Mouse (Mus musculus) kidney, postnatal 0 days (tissue): Measurements from ENCODE around the gene Tmem268. TPM values are rescaled to one million over a fixed set of nuclear protein-coding genes. Genes with fewer than 3 reads are reported as not detected.

ENCODE experiments used
- ATAC-seq: fragments of 200-750 bp; cut with Nextera tagmentation; replicated peaks from 2 replicates; pipeline ENCODE4 v1.8.0; 2017; ENCODE audit warnings: low read depth, moderate number of reproducible peaks, moderate TSS enrichment, moderate library complexity; ENCODE audit not compliant: low FRiP score
- DNase-seq: peaks from one replicate; pipeline ENCODE4 v3.0.0-alpha.2; 2016; ENCODE audit warnings: low spot score
- H3K27ac ChIP-seq: fragments of 300-500 bp; sonication (generic); 2 replicates; pipeline ENCODE4 v1.5.1; 2014; ENCODE audit warnings: mild to moderate bottlenecking
- H3K27me3 ChIP-seq: fragments of 300-500 bp; sonication (generic); 2 replicates; pipeline ENCODE4 v1.6.1; 2014; ENCODE audit warnings: low read length, mixed read lengths; ENCODE audit not compliant: insufficient read depth
- H3K36me3 ChIP-seq: fragments of 300-500 bp; sonication (generic); 2 replicates; pipeline ENCODE4 v1.6.1; 2014; ENCODE audit warnings: low read length, mixed read lengths; ENCODE audit not compliant: insufficient read depth
- H3K4me1 ChIP-seq: fragments of 300-500 bp; sonication (generic); replicated peaks from 2 replicates; pipeline ENCODE4 v1.6.1; 2014; ENCODE audit warnings: antibody characterized with exemption, low read length, mixed read lengths; ENCODE audit not compliant: insufficient read depth
- H3K4me2 ChIP-seq: fragments of 300-500 bp; sonication (generic); 2 replicates; pipeline ENCODE4 v1.6.1; 2014; ENCODE audit warnings: mild to moderate bottlenecking, low read length, moderate library complexity, mixed read lengths
- H3K4me3 ChIP-seq: fragments of 300-500 bp; sonication (generic); replicated peaks from 2 replicates; pipeline ENCODE4 v1.5.1; 2014; ENCODE audit warnings: low read depth, low read length
- H3K9ac ChIP-seq: fragments of 300-500 bp; sonication (generic); 2 replicates; pipeline ENCODE4 v1.6.1; 2014; ENCODE audit warnings: low read depth, low read length
- H3K9me3 ChIP-seq: fragments of 300-500 bp; sonication (generic); replicated peaks from 2 replicates; pipeline ENCODE4 v1.6.1; 2016; ENCODE audit warnings: low read length, inconsistent platforms, mixed read lengths
- CTCF ChIP-seq: IDR thresholded peaks from 2 replicates; pipeline ENCODE4 v1.5.1; 2016; ENCODE audit warnings: antibody characterized with exemption, low read depth, mild to moderate bottlenecking, moderate library complexity
- WGBS: fragments of 180-500 bp; shearing (Covaris S2); extraction: QIAGEN DNeasy Blood & Tissue Kit; methylation state at CpG from one replicate; pipeline ENCODE4 v1.1.7; 2014; 5-methylcytosine and 5-hydroxymethylcytosine counted together
- polyA plus RNA-seq: library from polyadenylated mRNA; unstranded; fragments of >200 nt; fragmentation: Nextera tagmentation; extraction: Ambion mirVana; gene quantifications from 2 replicates; pipeline ENCODE4 v1.2.1, GENCODE M21; 2015

Gene Tmem268
- polyA plus RNA-seq, 1 experiment from 2014 or later, result 5.3 TPM

- Histone ChIP-seq H3K4me1 (no peaks in the 10 kb centered on the region), H3K4me2 (no peak overlapping the region), H3K9ac (no peak overlapping the region), H3K27me3 (no peaks in the 10 kb centered on the region), H3K9me3 (no peaks in the 10 kb centered on the region), H3K4me3 (no peak overlapping the region), H3K27ac (no peak overlapping the region), H3K36me3 (no peaks in the 10 kb centered on the region)
- ATAC-seq (no peak), DNase-seq (no peak)
- WGBS, result 59% methylated on average over 4 of the region's 4 CpGs
- no peak for TF ChIP-seq CTCF
Measured at GRCm38 (mm10) chr4:63590538-63590937, 32.0 kb downstream of the Tmem268 start.

DNA sequence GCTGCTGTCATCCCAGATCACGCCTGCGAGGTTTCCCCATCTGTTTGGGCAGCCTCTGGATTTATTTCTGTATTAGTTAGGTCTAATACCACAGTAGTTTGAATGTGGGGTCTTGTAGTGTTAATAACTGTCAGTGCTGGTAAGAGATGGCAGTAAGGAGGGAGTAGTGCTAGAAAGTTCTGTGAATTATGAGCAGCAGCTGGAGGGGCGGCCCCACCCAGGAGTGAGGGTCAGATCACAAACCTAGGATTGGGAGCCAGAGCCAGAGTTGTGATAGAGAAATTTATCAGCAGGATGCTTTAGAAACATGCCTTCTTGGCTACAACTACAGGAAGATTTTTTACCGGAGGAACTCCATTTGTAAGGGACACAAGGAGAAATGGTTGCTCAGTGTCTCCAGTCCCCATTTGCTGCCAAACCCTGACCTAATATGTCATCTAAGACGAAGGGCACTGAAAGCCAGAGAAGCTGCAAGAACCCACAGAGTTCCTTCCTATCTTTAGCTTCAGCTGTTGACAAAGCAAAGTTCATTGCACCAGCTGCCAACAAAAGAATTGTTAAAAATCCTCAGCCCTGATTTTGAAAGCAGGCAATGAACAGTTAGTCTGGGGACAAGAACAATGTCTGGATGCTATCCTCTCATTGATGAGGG lies 36.0 kb downstream of the Tmem268 start:
- no peak overlapping the region for H3K4me2 ChIP-seq
- no peaks in the 10 kb centered on the region for H3K27me3 ChIP-seq
- no peaks in the 10 kb centered on the region for H3K36me3 ChIP-seq
- H3K9me3 ChIP-seq, result no peaks in the 10 kb centered on the region
- no peak for TF ChIP-seq CTCF
- DNase-seq (peak; percentile 32), ATAC-seq (no peak)
- H3K4me3 ChIP-seq, result no peak overlapping the region
- no peak overlapping the region for H3K9ac ChIP-seq
- no peaks in the 10 kb centered on the region for H3K4me1 ChIP-seq
- H3K27ac ChIP-seq, result no peak overlapping the region
- WGBS, result 54% methylated on average over 5 of the region's 5 CpGs

GRCm38 (mm10) chr4:63595259-63595658 lies 36.7 kb downstream of the Tmem268 start:
- no peak overlapping the region for H3K4me3 ChIP-seq
- no peaks in the 10 kb centered on the region for H3K27me3 ChIP-seq
- H3K27ac ChIP-seq, result no peak overlapping the region
- DNase-seq, result no peak
- no peak for TF ChIP-seq CTCF
- ATAC-seq, result no peak
- H3K4me1 ChIP-seq, result no peaks in the 10 kb centered on the region
- H3K36me3 ChIP-seq, result no peaks in the 10 kb centered on the region
- no peak overlapping the region for H3K4me2 ChIP-seq
- WGBS, result 66% methylated on average over 10 of the region's 10 CpGs
- no peak overlapping the region for H3K9ac ChIP-seq
- H3K9me3 ChIP-seq, result no peaks in the 10 kb centered on the region

GRCm38 (mm10) chr4:63596010-63596409 lies 37.4 kb downstream of the Tmem268 start:
- no peak for TF ChIP-seq CTCF
- Histone ChIP-seq H3K36me3 (no peaks in the 10 kb centered on the region), H3K4me2 (no peak overlapping the region), H3K27me3 (no peaks in the 10 kb centered on the region), H3K9ac (no peak overlapping the region), H3K4me1 (no peaks in the 10 kb centered on the region), H3K9me3 (no peaks in the 10 kb centered on the region), H3K27ac (no peak overlapping the region), H3K4me3 (no peak overlapping the region)
- ATAC-seq, result no peak
- WGBS, result 97% methylated on average over 4 of the region's 4 CpGs
- no peak for DNase-seq

GRCm38 (mm10) chr4:63600786-63601185 lies 42.2 kb downstream of the Tmem268 start:
- Histone ChIP-seq H3K4me2 (no peak overlapping the region), H3K36me3 (no peaks in the 10 kb centered on the region), H3K27me3 (no peaks in the 10 kb centered on the region), H3K9ac (no peak overlapping the region), H3K27ac (no peak overlapping the region), H3K9me3 (no peaks in the 10 kb centered on the region), H3K4me3 (no peak overlapping the region), H3K4me1 (no peaks in the 10 kb centered on the region)
- WGBS, result 68% methylated on average over 6 of the region's 6 CpGs
- ATAC-seq (0 out of 2 replicates have a peak, but pooled peaks have one; percentile 21), DNase-seq (no peak)
- no peak for TF ChIP-seq CTCF

- no peak for TF ChIP-seq CTCF
- no peak for ATAC-seq
Measured at GRCm38 (mm10) chr4:63601263-63601662, 42.7 kb downstream of the Tmem268 start.

DNA sequence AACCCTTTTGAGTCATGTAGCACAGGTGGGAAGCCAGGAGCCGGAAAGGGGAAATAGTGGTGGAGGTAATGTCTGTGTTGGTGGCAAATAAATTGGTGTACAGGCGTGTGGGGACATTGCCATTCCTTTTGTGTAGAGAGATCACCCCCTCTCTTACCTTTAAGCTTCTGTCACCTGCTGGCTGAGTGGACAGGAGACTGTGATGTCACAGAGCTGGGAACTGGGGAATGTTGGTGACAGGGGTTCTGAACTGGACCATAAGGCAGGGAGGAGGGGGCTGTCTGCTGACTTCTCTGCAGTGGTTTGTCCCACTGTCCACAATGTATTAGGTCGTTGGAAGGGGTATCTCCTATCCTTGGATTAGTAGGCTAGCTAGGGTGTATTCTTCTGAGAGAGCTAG lies 46.4 kb downstream of the Tmem268 start, which contains the start of gene Gm11213:
TSS of gene Gm11213 (minus strand) at position 317 of the 400 bp plus-strand sequence.
- H3K9ac ChIP-seq, result no peak within 1 kb of the TSS
- TF ChIP-seq CTCF, result no peak
- ATAC-seq, result no peak
- no peak within 1 kb of the TSS for H3K27ac ChIP-seq
- 73% methylated on average over 3 of the region's 3 CpGs for WGBS
- H3K27me3 ChIP-seq, result no peaks in the 10 kb centered on the region
- DNase-seq, result no peak
- H3K4me1 ChIP-seq, result no peaks in the 10 kb centered on the region
- no peaks in the 10 kb centered on the region for H3K36me3 ChIP-seq
- H3K4me2 ChIP-seq, result no peak within 1 kb of the TSS
- no peak within 1 kb of the TSS for H3K4me3 ChIP-seq
- no peaks in the 10 kb centered on the region for H3K9me3 ChIP-seq

More at GRCm38 (mm10) chr4:63601263-63601662, 42.7 kb downstream of the Tmem268 start:
- Histone ChIP-seq H3K4me1 (no peaks in the 10 kb centered on the region), H3K4me2 (no peak overlapping the region), H3K9ac (no peak overlapping the region), H3K36me3 (no peaks in the 10 kb centered on the region), H3K4me3 (no peak overlapping the region), H3K9me3 (no peaks in the 10 kb centered on the region), H3K27ac (no peak overlapping the region), H3K27me3 (no peaks in the 10 kb centered on the region)
- no peak for DNase-seq
